Mouse (Mus musculus) embryonic fibroblast, embryonic 13.5 days (primary cell): ENCODE results near the gene Dlg2.

Experiments used
- CTCF ChIP-seq: IDR thresholded peaks from 2 replicates; pipeline ENCODE4 v1.5.1; 2011; ENCODE audit warnings: mild to moderate bottlenecking, control low read depth, low read length, moderate library complexity, borderline replicate concordance; ENCODE audit not compliant: insufficient read depth
- POLR2A ChIP-seq: IDR thresholded peaks from 2 replicates; pipeline ENCODE4 v1.6.1; 2011; ENCODE audit warnings: low read depth, mild to moderate bottlenecking, control low read depth, low read length, moderate library complexity

DNA sequence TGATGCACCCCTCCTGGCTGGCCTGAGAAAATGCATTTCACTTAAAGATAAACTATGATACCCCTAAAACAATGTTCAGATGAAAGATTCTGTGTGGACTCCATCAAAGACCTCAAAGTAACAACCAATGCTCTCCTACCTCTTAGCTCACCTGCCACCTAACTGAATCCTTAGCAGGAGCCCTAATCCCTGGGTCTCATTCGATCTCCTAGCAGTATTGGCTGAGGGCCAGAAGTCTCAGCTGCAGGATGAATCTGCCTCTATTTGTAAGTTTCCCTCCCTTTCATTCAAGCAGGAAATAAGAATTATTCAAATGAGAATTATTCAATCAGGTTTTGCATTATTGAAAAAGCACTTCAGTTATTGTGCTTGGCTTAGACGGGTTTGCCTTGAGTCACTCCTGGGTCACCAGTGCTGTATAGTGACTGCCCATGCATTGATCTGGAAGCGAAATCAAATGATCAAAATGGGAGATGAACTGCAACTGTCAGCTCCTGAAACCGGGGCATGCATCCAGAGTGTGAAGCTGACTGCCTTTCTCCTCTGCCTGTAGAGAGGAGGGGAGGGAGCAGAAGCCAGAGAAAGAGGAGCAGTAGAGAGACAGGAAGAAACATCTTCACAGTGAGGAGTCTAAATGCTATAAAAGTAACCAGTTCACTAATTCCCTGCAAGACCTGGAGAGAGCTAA is 1924.7 kb downstream of the Dlg2 start:
- no peak for TF ChIP-seq POLR2A
- TF ChIP-seq CTCF, result no peak
